Mouse (Mus musculus): ENCODE data around the gene Fam102a.

DNA sequence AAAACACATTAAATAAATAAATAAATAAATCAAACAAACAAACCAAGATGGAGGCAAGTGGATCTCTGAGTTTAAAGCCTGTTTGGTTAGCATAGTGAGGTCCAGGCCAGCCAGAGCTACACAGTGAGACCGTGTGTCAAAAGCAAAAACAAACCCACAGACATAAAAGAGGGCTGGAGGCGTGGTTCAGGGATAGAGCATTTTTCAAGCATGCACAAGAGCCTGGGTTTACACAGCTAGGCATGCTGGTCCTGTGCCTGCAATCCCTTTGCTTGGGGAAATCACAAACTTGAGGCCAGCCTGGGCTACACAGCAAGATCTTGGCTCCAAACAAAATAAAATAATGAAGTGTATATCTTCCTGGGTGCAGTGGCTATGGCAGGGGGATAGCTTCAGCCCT, 42.5 kb upstream of the Fam102a start:
- no peak for TF ChIP-seq ZNF384 (IDR thresholded peaks at IDR 0.05; ENCODE audit: low read depth, low read length)
- no peak for TF ChIP-seq HCFC1 (IDR thresholded peaks at IDR 0.05; ENCODE audit: borderline replicate concordance, insufficient read depth, low read length)
- no peak for TF ChIP-seq CHD2 (IDR thresholded peaks at IDR 0.05; ENCODE audit: low read depth, low read length)
- no peak for TF ChIP-seq ZC3H11A (IDR thresholded peaks at IDR 0.05; ENCODE audit: borderline replicate concordance, low read depth, low read length)
